Mouse (Mus musculus): ENCODE results near the gene Cers2.

DNA sequence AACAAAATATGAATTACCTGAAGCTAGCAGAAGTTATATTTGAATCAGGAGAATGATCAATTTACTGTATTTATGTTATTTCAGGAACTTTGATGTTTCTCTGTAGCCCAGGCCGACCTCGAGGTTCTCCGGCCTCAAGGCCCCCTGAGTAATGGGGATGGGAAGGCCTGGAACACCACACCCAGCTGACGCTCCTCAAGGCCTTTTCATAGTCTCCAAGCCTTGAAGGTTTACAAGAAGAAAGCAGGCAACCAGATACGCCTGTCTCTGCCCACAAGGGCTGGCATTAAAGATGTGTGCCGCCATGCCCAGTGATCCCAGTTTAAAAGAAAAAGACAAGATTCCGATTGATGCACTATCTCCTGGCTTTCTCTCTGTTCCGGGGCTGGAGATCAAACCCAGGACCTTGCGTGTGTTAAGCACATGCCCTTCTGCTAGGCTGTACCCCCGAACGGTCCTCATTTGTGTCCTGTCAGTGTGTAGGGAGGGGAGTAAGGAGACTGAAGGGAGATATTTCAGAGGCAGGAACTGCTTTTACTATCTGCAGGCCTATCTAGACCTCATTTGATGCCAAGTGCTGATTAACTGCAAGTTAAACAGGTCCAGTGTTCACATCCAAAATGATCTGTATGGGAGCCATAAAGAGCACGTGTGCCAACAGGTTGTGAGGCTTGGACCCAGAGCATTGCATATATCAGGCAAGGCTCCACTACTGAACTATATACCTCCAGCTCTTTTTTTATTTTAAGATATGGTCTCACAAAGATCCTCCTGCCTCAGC is 29.9 kb upstream of the Cers2 start:
- TF ChIP-seq CTCF (IDR thresholded peaks at IDR 0.05; ENCODE audit: low read depth) (no peak), EP300 (IDR thresholded peaks at IDR 0.05; ENCODE audit: low read depth) (no peak)
